Mouse (Mus musculus) liver, embryonic 16.5 days (tissue): ENCODE measurements around the gene Fcrl6. TPM values are rescaled to one million over a fixed set of nuclear protein-coding genes. Genes with fewer than 3 reads are reported as not detected.

Experiments
- ATAC-seq: fragments of 200-750 bp; cut with Nextera tagmentation; 2 replicates; pipeline ENCODE4 v1.8.0; 2017; ENCODE audit warnings: low read depth, mild to moderate bottlenecking, moderate number of reproducible peaks, moderate library complexity
- H3K27ac ChIP-seq: fragments of 300-500 bp; sonication (generic); 2 replicates; pipeline ENCODE4 v1.5.1; 2014; ENCODE audit warnings: mild to moderate bottlenecking, low read length
- H3K27me3 ChIP-seq: fragments of 300-500 bp; sonication (generic); 2 replicates; pipeline ENCODE4 v1.6.1; 2014; ENCODE audit warnings: low read depth, low read length, mixed read lengths; ENCODE audit not compliant: control insufficient read depth, insufficient read depth
- H3K36me3 ChIP-seq: fragments of 300-500 bp; sonication (generic); 2 replicates; pipeline ENCODE4 v1.6.1; 2014; ENCODE audit warnings: mild to moderate bottlenecking; ENCODE audit not compliant: control insufficient read depth, insufficient read depth
- H3K4me1 ChIP-seq: fragments of 300-500 bp; sonication (generic); 2 replicates; pipeline ENCODE4 v1.6.1; 2014; ENCODE audit warnings: low read depth, low read length, mixed read lengths; ENCODE audit not compliant: control insufficient read depth
- H3K4me2 ChIP-seq: fragments of 300-500 bp; sonication (generic); 2 replicates; pipeline ENCODE4 v1.6.1; 2014; ENCODE audit warnings: low read depth, low read length, mixed read lengths
- H3K4me3 ChIP-seq: fragments of 300-500 bp; sonication (generic); 2 replicates; pipeline ENCODE4 v1.5.1; 2014; ENCODE audit warnings: low read depth, mild to moderate bottlenecking, low read length
- H3K9ac ChIP-seq: fragments of 300-500 bp; sonication (generic); 2 replicates; pipeline ENCODE4 v1.6.1; 2014; ENCODE audit warnings: low read depth, low read length
- H3K9me3 ChIP-seq: fragments of 300-500 bp; sonication (generic); replicated peaks from 2 replicates; pipeline ENCODE4 v1.6.1; 2016; ENCODE audit warnings: low read length; ENCODE audit not compliant: control insufficient read depth
- WGBS: fragments of 180-500 bp; shearing (Covaris S2); extraction: QIAGEN DNeasy Blood & Tissue Kit; methylation state at CpG from one replicate; pipeline ENCODE4 v1.1.7; 2014; ENCODE audit not compliant: insufficient replicate concordance; 5-methylcytosine and 5-hydroxymethylcytosine counted together
- polyA plus RNA-seq: library from polyadenylated mRNA; unstranded; fragments of >200 nt; fragmentation: Nextera tagmentation; extraction: Ambion mirVana; gene quantifications from 2 replicates; pipeline ENCODE4 v1.2.1, GENCODE M21; 2015

The Fcrl6 gene
- polyA plus RNA-seq, 1 experiment from 2014 or later: 0.17 TPM

- peak overlapping the region; percentile 59 for H3K4me3 ChIP-seq
- H3K36me3 ChIP-seq: no peaks in the 10 kb centered on the region
- WGBS: under 1% methylated on average over 64 of the region's 66 CpGs
- H3K4me1 ChIP-seq: no peaks in the 10 kb centered on the region; the same call in 1 of the 2 replicates
- H3K9me3 ChIP-seq: no peaks in the 10 kb centered on the region
- H3K27me3 ChIP-seq: peaks cover 48% of the 10 kb centered on the region
- peak overlapping the region; percentile 75 for H3K4me2 ChIP-seq
- H3K27ac ChIP-seq: no peak overlapping the region
- H3K9ac ChIP-seq: no peak overlapping the region
- ATAC-seq: peak; percentile 33
These were observed 39.5 kb downstream of the Fcrl6 start for GRCm38 (mm10) chr1:172562641-172563464.

GRCm38 (mm10) chr1:172555638-172556037 is 46.7 kb downstream of the Fcrl6 start, which contains the start of gene Vsig8:
Gene Vsig8, plus strand, starts transcription at chr1:172555938.
- Histone ChIP-seq H3K27ac (no peak within 1 kb of the TSS), H3K27me3 (peaks cover 6% of the 10 kb centered on the region), H3K9me3 (no peaks in the 10 kb centered on the region), H3K9ac (no peak within 1 kb of the TSS), H3K4me2 (no peak within 1 kb of the TSS), H3K4me3 (no peak within 1 kb of the TSS), H3K4me1 (peaks cover 3% of the 10 kb centered on the region; the same call in 1 of the 2 replicates), H3K36me3 (no peaks in the 10 kb centered on the region)
- WGBS: 51% methylated on average over 11 of the region's 11 CpGs
- no peak for ATAC-seq

GRCm38 (mm10) chr1:172552623-172553022 is 49.7 kb downstream of the Fcrl6 start:
- WGBS: 31% methylated on average over 1 of the region's 1 CpGs
- no peaks in the 10 kb centered on the region for H3K9me3 ChIP-seq
- H3K4me1 ChIP-seq: peaks cover 3% of the 10 kb centered on the region; the same call in 1 of the 2 replicates
- peaks cover 11% of the 10 kb centered on the region for H3K27me3 ChIP-seq
- no peak overlapping the region for H3K27ac ChIP-seq
- no peak overlapping the region for H3K4me2 ChIP-seq
- ATAC-seq: no peak
- no peak overlapping the region for H3K4me3 ChIP-seq
- no peaks in the 10 kb centered on the region for H3K36me3 ChIP-seq
- no peak overlapping the region for H3K9ac ChIP-seq

GRCm38 (mm10) chr1:172551009-172551408 is 51.3 kb downstream of the Fcrl6 start:
- H3K4me2 ChIP-seq: no peak overlapping the region
- no peaks in the 10 kb centered on the region for H3K36me3 ChIP-seq
- no peak overlapping the region for H3K4me3 ChIP-seq
- H3K4me1 ChIP-seq: peaks cover 3% of the 10 kb centered on the region; the same call in 1 of the 2 replicates
- H3K9ac ChIP-seq: no peak overlapping the region
- WGBS: 40% methylated on average over 7 of the region's 7 CpGs
- no peaks in the 10 kb centered on the region for H3K9me3 ChIP-seq
- H3K27ac ChIP-seq: no peak overlapping the region
- ATAC-seq: no peak
- H3K27me3 ChIP-seq: peaks cover 11% of the 10 kb centered on the region

GRCm38 (mm10) chr1:172550551-172550951 is 51.8 kb downstream of the Fcrl6 start:
- peak overlapping the region; percentile 48 for H3K4me3 ChIP-seq
- WGBS: 0% methylated on average over 8 of the region's 8 CpGs
- no peaks in the 10 kb centered on the region for H3K36me3 ChIP-seq
- peaks cover 11% of the 10 kb centered on the region for H3K27me3 ChIP-seq
- no peak overlapping the region for H3K27ac ChIP-seq
- peak overlapping the region; percentile 21; the same call in 1 of the 2 replicates for H3K4me2 ChIP-seq
- peak; percentile 47 for ATAC-seq
- no peak overlapping the region for H3K9ac ChIP-seq
- peaks cover 3% of the 10 kb centered on the region; the same call in 1 of the 2 replicates for H3K4me1 ChIP-seq
- no peaks in the 10 kb centered on the region for H3K9me3 ChIP-seq

- H3K27ac ChIP-seq: peak overlapping the region; percentile 34
- no peaks in the 10 kb centered on the region for H3K9me3 ChIP-seq
- H3K27me3 ChIP-seq: peaks cover 11% of the 10 kb centered on the region
- H3K9ac ChIP-seq: peak overlapping the region; percentile 16; the same call in 1 of the 2 replicates
- ATAC-seq: no peak
- no peaks in the 10 kb centered on the region for H3K36me3 ChIP-seq
- WGBS: 5% methylated on average over 8 of the region's 8 CpGs
- H3K4me1 ChIP-seq: peaks cover 3% of the 10 kb centered on the region; the same call in 1 of the 2 replicates
- H3K4me2 ChIP-seq: peak overlapping the region; percentile 21; the same call in 1 of the 2 replicates
- H3K4me3 ChIP-seq: peak overlapping the region; percentile 48
These were observed 52.6 kb downstream of the Fcrl6 start for GRCm38 (mm10) chr1:172549717-172550116.

- peaks cover 11% of the 10 kb centered on the region for H3K27me3 ChIP-seq
- H3K9me3 ChIP-seq: no peaks in the 10 kb centered on the region
- peaks cover 3% of the 10 kb centered on the region; the same call in 1 of the 2 replicates for H3K4me1 ChIP-seq
- H3K4me3 ChIP-seq: peak overlapping the region; percentile 48
- H3K9ac ChIP-seq: peak overlapping the region; percentile 16; the same call in 1 of the 2 replicates
- 12% methylated on average over 2 of the region's 2 CpGs for WGBS
- no peak for ATAC-seq
- H3K27ac ChIP-seq: peak overlapping the region; percentile 34; the same call in 1 of the 2 replicates
- H3K36me3 ChIP-seq: no peaks in the 10 kb centered on the region
- 0 out of 2 replicates have a peak overlapping the region, but pooled peaks have one; percentile 21 for H3K4me2 ChIP-seq
These were observed 53.0 kb downstream of the Fcrl6 start for GRCm38 (mm10) chr1:172549314-172549713.

GRCm38 (mm10) chr1:172548501-172548900 is 53.9 kb downstream of the Fcrl6 start:
- WGBS: 15% methylated on average over 7 of the region's 7 CpGs
- no peak overlapping the region for H3K4me2 ChIP-seq
- no peak overlapping the region for H3K27ac ChIP-seq

More at GRCm38 (mm10) chr1:172548501-172548900, 53.9 kb downstream of the Fcrl6 start:
- no peaks in the 10 kb centered on the region for H3K9me3 ChIP-seq
- H3K36me3 ChIP-seq: no peaks in the 10 kb centered on the region
- H3K4me3 ChIP-seq: no peak overlapping the region
- peaks cover 3% of the 10 kb centered on the region; the same call in 1 of the 2 replicates for H3K4me1 ChIP-seq
- H3K9ac ChIP-seq: no peak overlapping the region
- ATAC-seq: peak; percentile 33; the same call in 1 of the 2 replicates
- peaks cover 11% of the 10 kb centered on the region for H3K27me3 ChIP-seq
